Mouse (Mus musculus) testis, adult 2 months (tissue): ENCODE results near the gene Usp34.

Source experiments
- CTCF ChIP-seq: fragments of 200-500 bp; IDR thresholded peaks from 2 replicates; pipeline ENCODE4 v1.5.1; 2012; ENCODE audit warnings: low read depth, mild to moderate bottlenecking, inconsistent platforms, low read length, moderate library complexity; ENCODE audit not compliant: control insufficient read depth, insufficient read depth, insufficient replicate concordance
- POLR2A ChIP-seq: fragments of 200-500 bp; IDR thresholded peaks from 2 replicates; pipeline ENCODE4 v1.6.1; 2012; ENCODE audit warnings: low read depth, mild to moderate bottlenecking, inconsistent platforms, low read length, moderate library complexity; ENCODE audit not compliant: control insufficient read depth

GRCm38 (mm10) chr11:23332136-23332535 is 25.4 kb downstream of the Usp34 start:
- TF ChIP-seq CTCF, result no peak
- TF ChIP-seq POLR2A, result no peak
